Mouse (Mus musculus): ENCODE data around the gene Gm20696.

GRCm38 (mm10) chr6:99265945-99266656 lies 400.5 kb downstream of the Gm20696 start:
- no peak for TF ChIP-seq GATA1 (IDR thresholded peaks at IDR 0.05; ENCODE audit: borderline replicate concordance, low read length)
- TF ChIP-seq FLI1 (IDR thresholded peaks at IDR 0.05; ENCODE audit: low read length) = no peak
